Mouse (Mus musculus) 3T3-L1 (cell line): ENCODE results near the gene Scaf4.

ENCODE experiments used
- DNase-seq: peaks from one replicate; pipeline ENCODE4 v3.0.0-alpha.2; 2015; ENCODE audit warnings: low read depth, low spot score

Gene Scaf4

DNA sequence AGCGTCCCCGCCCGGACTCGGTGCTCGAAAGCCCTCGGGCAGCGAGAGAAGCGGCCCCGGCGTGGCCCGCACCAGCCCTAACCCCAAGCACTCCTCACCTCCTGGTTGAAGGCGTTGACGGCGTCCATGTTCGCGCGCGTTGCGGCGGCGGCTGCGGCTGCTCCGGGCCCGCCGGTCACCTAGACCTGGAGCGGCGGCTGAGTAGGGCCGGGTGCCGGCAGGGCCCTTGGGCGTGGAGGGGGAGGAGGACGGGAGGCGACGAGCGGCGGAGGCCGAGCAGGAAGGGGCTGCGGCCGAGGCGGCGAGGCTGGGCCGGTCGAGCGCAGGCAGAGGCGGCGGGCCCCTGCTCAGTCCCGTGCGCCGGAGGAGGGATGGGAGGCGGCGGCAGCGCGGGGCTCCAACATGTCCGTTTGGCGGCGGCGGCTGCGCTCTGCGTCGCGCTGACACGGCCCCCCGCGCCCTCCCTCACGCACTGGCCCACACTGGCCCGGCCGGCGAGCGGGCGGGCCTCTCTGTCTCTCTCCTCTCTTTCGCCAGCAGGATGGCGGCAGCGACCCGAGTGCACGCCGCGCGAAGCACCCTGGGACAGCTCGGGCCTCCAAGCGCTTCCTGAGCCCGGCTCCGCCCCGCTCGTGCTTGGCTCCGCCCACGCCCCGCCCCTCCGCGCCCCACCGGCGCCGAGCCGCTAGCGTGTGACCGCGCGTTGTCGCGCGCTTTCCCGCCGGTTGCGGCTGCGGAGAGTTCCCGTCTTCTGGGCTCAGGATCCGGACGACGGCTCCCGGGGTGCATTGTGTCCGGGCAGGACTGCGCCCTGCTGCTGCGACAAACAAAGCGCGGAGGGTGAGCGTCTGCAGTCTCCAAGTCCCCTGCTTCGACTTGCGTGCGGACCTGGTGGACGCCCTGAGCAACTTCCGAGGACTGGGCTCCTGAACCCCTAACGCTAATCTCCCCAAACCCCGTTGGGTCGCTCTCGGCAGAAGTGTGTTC, at the start of gene Scaf4:
Gene Scaf4 (minus strand): TSS at position 599 of the 987 bp plus-strand sequence.
- DNase-seq, result peak; percentile 88

DNA sequence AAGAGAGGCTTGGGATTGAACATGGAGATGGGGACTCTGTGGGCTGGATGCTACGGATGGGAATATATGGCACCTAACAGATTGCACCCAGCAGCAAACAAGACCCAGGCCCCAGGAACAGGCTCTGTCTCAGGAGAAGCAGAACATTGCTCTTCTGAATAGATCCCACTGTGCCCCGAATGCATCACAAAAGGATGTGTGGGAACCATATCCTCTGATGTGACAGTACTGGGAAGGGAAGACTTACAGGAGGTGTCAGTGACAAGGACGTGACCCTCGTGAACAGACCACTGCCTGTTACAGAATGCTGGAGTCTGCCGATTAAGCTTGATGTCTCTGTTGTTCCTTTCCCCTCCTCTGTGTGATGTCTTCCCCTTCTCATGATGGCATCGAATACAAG, 48.2 kb upstream of the Scaf4 start:
- no peak for DNase-seq

DNA sequence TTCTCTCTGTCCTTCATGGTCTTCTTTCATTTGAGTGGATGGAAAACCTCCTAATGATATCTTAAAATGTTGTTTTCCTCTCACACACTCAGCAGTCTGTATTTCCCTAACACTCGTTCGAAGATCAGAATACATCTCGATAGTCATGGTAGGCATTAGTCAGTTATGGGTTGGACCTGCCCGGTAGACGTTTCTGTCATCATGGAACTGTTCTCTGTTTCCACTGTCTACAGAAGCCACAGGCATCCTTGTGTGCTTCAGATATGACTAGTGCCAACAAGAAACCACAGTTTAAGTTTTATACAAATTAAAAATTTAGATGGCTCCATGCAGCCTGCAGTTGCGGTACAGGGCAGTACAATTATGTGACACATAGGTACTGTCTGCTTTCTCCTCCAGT, 46.7 kb upstream of the Scaf4 start:
- no peak for DNase-seq

DNA sequence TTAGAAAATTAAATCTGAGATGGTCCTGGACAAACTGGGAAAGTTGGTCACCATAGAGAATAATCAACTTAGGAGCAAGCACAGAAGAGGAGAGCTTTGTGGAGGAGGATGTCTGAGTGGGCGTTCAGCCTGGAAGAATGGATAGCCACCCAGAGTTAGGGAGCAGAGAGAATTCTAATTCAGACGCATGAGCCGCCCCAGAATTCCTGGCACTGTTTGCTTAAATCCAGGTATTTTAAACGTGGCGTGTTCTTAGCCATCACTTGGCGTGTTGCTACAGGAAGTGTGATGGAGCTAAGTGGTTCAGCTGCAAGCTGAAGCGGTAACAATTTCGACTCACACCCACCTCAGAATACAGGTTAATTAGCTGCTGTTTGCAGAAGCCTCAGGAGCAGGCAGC, 45.2 kb upstream of the Scaf4 start:
- DNase-seq, result no peak

DNA sequence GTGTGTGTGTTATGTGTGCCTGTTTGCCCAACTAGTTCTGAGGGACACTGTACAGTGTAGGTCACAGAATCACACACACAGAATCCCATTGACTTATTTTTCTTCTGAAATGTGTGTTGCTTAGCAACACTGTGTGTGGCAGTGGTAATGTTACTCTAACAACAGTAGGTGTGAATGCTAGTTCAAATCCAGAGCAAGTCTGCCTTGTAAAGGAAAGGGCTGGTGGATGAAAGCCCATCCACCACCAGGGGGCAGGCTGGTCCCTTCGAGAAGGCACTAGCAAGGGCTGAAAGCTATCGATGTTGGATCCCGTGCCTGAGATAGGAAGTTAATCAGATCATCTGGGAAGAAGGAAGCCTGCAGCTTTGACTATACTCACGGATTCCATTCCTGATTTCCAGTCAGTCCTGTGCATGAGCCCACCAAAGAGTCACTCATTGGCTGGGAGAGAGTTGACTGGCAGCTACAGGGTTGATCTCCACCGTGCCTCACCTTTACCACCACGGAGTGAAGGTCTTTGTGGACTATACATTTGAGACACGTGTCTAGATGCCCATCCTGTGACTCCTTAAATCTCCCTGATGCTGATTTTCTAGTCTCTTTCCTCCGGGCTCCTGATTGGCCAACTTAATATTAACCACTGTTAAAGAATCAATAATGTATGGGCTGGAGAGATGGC, 38.7 kb upstream of the Scaf4 start:
- peak; percentile 78 for DNase-seq

DNA sequence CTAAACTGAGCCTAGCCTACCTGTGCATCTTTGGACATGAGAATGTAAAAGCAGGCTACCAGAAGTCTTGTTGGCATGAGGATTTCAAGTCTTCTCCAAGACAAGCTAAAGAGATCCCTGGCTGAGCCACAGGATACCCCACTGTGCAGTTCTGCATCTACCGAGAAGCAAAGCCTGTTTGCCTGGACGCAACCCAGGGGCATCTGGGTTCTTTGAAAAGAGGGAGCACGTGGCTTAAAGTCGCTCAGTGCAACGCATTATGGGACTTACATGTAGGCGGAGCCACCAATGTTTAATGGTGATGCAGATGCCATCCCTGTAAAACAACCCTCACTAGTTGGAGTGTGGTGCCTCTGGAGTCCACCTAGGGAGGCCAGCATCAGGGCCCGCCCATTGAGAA, 35.0 kb upstream of the Scaf4 start:
- no peak for DNase-seq

DNA sequence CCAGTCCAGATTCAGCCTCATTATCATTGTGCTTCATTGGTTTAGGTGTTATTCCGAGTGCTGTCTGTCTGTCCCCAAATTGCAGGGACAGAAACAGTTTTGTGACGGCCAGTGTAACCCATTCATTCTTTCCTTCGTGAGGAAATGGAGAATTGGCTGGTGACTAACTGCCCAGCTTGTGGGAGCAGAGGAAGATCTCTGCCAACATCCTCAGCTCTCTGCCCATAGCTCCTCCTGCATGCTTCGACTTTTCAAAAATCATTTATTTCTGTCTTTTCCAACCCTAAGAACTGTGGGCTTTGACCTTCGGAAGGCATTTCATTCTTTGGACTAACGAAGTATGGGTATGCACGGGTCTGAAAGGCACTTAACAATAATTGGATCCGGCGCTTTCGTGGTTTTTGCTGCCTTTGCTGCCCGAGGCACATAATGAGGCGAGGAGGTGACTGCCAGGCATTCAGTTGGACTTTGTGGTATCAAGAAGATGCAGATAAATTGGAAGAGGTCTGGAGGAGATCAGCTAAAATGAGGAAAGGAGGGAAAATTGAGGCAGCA, 34.1 kb upstream of the Scaf4 start:
- no peak for DNase-seq

DNA sequence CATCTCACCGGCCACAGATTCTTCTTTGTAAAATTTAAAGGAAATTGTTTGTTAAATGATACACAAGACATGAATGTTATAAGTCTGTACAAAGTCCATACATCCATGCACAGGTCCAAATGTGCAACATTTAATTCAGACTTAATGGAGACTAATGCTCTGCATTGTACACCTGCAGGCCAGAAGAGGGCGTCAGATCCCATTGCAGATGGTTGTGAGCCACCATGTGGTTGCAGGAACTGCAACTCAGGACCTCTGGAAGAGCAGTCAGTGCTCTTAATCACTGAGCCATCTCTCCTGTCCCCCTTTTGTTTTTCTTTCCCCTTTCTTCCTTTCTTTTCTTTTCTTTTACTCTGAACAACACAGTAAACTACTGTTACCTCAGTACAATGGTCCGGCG, 33.5 kb upstream of the Scaf4 start:
- DNase-seq, result no peak

DNA sequence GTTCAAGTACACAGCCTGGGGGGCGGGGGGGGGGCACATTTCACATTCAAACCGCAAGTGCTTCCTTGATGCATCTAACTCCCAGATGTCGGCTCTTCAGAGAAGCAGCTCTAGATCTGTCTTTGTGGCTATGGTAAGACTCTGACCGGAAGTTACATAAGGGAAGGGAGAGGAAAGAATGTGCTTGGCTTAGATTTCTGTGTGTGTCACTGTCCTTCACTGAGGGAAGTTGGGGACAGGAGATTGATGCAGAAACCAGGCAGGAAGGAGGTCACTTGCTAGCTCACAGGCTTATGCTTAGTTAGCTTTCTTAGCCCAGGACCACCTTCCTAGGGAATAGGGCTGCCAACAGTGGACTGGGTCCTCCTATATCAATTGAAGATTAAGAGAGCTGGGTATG, 31.6 kb upstream of the Scaf4 start:
- no peak for DNase-seq

DNA sequence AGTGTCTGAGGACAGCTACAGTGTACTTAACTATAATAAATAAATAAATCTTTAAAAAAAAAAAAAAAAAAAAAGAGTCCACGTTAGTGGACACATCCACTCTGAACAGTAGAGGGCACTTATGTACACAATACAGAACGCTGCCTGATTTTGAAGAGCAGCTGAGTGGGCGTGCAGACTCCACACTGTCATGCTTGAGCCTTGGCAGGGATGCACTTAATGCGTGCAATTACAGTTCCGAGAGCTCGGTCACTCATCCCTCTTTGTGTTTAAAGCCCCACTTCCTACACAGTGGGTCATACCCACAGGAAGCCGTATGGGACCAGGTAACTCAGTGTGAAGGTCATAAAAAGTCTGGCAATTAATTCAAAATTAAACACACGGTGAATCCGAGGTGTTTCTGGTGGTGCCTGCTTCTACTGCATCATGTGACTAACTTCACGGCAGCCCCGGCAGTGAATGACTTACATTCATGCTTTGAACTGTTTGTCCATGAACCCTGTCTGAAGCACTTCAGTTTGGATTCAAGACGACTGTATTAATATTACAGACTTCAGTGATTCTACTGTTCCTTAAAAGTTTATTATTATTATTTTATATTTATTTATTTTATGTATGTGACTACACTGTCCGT, 28.3 kb upstream of the Scaf4 start:
- DNase-seq, result peak; percentile 73

DNA sequence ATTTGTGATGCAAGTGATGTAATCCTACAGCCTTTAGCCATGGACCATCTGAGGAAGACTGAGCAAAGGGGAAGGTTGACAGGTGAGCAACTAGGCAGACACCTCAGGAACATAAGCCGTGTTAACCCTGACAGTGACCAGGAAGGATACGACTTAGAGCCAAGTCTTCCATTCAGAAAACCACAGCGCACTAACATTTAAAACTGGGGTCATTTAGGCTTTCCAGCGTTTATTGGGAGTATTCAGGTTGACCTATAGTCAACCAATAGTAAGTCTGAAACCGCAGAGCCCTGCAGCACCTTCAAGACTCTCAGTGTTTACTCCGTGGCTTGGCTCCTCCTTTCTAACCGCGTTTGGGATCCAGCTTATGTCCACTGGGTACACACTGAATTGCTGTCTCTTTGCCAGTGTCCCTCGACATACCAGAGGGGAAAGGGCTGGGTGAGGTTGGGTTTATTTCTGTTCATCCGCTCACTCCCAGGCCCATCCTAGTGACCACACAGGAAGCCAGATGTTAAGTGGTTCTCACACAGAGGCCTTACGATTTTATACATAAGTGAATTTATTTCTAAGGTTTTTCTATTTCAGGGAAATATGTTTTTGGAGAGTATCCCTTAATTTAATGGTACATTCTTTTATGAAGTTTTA, 26.3 kb upstream of the Scaf4 start:
- no peak for DNase-seq

DNA sequence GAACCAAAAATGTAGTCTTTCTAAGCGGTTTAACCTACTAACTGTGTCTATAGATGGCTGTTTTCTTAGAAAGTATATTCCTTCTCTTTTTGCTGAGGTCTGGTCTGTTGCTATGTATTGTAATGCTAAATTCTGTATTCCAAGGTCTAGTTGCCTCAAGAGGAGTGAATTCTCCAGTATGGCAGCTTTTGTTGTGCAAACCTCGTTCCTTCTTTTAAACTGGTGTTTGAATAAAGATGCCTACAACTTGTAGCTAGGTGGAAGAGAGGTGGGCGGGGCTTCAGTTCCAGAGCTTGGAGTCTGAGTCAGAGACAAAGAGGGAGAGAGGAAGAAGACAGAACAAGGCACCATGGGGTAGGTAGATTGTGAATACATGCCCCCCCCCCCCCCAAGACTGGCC, 25.5 kb upstream of the Scaf4 start:
- no peak for DNase-seq

DNA sequence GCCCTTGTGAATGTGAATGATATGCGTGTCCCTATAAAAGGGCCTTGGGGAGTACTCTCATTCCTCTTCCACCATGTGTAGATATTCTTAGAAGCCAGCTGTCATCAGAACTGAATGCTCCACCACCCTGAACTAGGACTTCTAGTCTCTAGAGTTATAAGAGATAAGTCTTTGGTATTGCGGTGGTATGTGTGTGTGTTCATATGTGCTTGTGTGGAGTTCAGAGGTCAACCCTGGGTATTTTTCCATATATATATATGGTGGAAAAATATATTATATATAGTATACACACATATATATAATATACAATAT, 19.6 kb upstream of the Scaf4 start:
- no peak for DNase-seq

DNA sequence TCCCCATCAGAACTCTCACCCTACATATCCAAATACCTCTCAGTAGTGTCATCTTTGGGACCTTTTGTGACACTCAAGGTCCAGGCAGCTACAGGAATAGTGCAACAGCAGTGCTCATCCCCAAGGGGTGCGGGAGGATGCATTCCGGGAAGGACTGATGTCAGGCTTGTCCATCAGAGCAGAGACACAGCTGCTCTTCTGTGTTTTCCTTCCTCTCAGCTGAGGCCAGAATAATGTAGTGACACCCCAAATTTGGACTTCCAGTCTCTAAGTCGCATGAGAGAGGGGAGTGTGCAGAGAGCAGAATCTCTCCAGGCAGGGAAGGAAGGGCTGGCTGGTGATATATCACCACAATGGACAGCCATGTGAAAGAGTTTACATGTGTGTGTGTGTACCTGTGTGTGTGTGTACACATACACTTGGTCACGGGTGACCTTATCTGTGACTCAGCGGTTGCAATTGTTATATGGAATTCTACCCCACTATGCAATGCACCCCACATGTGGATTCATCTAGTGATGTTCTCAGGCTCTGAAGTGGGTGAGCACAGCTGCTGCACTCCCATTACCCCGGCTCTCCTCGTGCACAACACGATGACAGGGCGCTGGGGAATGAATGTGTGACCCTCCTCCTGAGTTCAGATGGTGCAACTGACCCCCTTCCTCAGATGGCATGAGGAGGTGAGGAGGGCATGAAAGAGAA, 19.1 kb upstream of the Scaf4 start:
- no peak for DNase-seq

DNA sequence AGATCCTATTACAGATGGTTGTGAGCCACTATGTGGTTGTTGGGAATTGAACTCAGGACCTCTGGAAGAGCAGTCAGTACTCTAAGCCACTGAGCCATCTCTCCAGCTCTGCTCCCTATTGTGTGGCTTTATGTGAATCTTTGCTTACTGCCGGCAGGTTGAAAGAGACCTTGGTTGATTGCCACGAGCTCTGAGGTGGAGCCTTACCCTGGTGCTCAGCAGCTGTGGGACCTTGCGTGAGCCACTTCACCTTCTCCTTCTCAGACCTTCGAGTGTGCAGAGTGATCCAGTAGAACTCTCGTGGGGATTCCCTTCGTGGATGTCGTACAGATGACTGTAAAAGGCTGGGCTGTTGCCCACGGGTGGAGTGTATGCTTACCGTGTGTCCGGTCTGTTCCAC, 17.4 kb upstream of the Scaf4 start:
- no peak for DNase-seq

DNA sequence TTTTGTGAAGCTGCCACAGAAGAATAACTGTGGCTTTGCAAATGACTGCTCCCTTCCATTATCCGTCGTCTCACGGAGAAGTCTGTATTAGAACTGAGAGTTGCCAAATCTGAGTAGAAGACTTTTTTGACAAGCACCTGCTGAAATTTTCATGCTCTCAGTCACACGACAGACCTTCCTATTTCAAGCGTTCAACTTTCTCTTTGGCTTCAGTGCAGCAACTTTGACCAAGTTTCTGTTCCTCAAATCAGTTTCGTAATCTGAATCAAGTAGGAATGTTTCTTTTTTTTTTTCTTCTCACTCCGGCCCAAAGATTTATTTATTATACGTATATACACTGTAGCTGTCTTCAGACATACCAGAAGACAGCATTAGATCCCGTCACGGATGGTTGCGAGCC, 16.6 kb upstream of the Scaf4 start:
- no peak for DNase-seq

DNA sequence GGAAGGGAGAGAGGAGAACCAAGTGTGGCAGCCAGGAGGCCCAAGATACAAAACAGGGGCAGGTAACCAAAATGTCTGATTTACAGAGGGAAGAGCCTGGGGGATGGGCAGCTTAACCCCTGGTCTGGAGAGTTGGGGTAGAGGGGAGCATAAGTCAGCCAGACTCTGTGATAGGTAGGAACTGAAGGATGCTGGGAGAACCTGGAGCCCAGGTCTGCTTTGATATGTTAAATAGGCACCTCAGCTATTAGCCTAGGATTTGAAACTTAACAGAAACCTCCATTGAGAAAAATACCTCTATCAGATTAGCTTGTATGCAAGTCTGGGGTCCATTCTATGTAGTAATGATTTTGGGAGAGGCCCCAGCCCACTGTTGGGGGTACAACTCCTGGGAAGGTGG, 15.3 kb upstream of the Scaf4 start:
- no peak for DNase-seq

DNA sequence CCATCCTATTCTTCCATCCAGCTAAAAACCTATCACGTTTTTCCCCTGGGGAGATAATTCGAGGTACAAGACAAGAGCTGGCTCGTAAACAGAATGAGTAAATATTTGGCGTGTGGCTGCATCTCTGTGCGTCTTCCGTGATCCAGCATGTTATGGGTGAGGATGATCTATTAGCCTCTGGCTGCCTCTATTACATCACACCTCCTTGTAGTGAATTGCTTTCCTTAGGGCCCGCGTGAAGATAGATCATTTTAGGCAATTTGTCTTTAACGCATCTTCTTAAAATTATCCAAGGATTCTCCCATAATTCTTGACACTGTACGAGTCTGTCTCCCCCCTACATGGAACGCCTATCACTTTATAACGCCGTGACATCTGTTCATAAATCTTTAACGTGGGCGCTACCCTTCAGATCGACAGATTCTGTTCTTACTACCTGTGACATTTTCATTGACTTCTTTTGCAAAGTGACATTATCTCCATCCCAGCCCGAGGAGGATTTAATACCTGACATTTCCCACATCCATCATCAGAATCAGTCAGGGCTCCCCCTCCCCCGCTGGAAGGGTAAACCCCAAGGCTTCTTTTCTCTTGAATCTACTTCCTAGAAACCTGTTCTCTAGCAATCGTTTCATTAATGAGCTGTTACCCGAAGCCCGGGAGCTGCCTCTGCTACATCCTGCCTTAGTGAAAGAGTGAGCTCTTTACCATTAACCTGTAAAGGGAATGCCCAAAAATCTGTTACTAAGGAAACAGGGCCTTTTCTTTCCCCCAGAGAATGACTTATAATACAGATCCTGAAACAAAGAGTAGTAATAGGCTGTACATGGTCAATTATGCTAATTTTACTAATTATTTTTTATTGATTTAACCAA, 14.4 kb upstream of the Scaf4 start:
- no peak for DNase-seq

DNA sequence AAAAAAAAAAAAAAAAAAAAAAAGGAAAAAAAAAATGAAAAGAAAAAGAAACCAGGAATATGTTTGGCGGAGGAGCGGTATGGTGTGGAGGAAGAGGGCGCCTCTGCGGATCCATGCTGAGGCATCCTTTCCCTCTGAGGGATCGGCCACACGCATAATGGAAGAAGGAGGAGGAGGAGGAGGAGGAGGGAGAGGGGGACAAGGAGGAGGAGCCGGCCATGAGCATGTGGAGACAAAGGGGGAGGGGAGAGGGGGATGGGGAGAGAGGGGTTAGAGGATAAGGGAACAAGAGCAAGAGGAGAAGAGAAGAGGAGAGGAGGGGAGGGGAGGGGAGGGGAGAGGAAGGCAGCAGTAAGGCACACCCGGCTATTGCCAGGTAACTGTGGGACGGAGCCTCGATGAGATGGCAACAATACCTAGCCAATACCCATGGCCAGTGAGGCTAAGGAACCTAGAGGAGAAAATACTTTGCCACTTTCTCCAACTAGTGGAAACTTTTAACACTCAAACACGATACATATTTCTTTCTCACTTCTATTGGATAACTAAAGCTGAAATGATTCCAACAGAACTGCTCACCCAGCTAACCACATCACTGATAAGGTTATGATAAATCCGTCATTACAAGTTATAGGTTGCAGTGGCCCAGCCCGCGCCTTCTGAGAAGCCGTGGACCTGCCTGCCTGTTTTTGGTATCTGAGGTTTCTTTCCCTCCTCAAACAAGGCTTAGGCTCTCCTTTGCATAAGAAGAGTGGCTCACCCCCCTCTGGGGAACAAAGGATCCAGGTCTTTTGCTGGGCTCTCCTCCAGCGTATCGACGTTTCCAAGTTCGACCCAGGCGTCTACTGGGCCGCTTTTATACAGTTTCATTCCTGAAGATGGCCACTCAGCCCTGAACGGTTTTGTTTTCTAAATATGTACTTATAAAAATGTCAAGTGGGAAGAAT, 13.4 kb upstream of the Scaf4 start:
- DNase-seq, result no peak
